Mouse (Mus musculus): ENCODE results near the gene Wdfy2. TPM values are rescaled to one million over a fixed set of nuclear protein-coding genes. Genes with fewer than 3 reads are reported as not detected.

Wdfy2 gene
- total and polyA plus RNA-seq, 2 experiments from 2014 or later = 3.6 to 18.4 TPM

DNA sequence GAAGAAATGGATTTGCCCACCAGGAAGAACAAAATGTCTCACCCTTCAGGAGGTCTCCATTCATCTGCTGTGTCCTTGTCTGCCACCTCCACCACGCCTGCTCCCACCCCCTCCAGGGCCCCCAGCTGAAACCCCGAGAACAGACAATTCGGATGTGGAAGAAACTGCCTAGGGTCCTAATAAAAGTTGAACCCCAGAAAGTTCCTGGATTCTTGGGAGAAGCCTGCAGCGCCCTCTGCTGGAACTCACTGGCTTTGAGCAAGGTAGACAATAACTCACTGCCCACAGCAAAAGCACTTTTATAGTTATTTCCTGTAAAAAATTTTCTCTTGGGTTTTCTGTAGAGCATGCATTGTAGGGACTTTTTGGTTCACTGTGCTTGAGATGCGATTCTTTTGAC lies 137.6 kb downstream of the Wdfy2 start:
- Histone ChIP-seq H3K27me3 (ENCODE audit: insufficient read depth, low read length) (no peaks in the 10 kb centered on the region), H3K4me1 (ENCODE audit: insufficient read depth) (no peaks in the 10 kb centered on the region), H3K27ac (ENCODE audit: low read depth, low read length) (no peak overlapping the region), H3K9me3 (ENCODE audit: low read length) (no peaks in the 10 kb centered on the region), H3K36me3 (ENCODE audit: insufficient read depth) (no peaks in the 10 kb centered on the region), H3K4me2 (ENCODE audit: low read depth) (no peak overlapping the region), H3K9ac (no peak overlapping the region), H3K4me3 (ENCODE audit: low read depth, low read length) (no peak overlapping the region)
- WGBS = 12% methylated on average over 5 of the region's 5 CpGs
- TF ChIP-seq CTCF (IDR thresholded peaks at IDR 0.05; ENCODE audit: low read depth) = peak; percentile 64
- DNase-seq = peak; percentile 62
- no peak for ATAC-seq

DNA sequence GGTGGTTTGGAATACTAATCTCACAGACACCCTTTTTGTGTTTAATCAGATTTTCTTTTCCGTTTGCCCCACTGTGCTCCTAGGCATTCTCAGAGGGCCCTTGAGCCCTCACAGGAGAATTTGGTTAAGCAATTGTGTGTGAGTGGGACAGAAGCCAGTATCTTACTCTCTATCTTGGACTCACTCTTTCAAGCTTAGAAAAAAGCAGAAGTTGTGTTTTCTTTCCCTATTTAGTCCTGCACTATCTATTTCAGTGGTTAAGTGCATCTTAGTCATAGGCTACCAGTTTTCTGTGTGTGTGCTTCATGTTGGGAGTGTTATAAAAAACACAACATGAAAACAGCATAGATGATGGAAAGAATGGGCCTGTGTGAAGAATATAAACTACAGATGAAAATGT lies 142.3 kb downstream of the Wdfy2 start:
- no peak overlapping the region for H3K4me3 ChIP-seq (ENCODE audit: low read depth, low read length)
- no peaks in the 10 kb centered on the region for H3K9me3 ChIP-seq (ENCODE audit: low read length)
- no peaks in the 10 kb centered on the region for H3K4me1 ChIP-seq (ENCODE audit: insufficient read depth)
- no peaks in the 10 kb centered on the region for H3K27me3 ChIP-seq (ENCODE audit: insufficient read depth, low read length)
- TF ChIP-seq CTCF (IDR thresholded peaks at IDR 0.05; ENCODE audit: low read depth) = no peak
- no peak for DNase-seq
- no peak overlapping the region for H3K4me2 ChIP-seq (ENCODE audit: low read depth)
- 74% methylated on average over 1 of the region's 1 CpGs for WGBS
- H3K36me3 ChIP-seq (ENCODE audit: insufficient read depth) = no peaks in the 10 kb centered on the region
- ATAC-seq = no peak
- H3K9ac ChIP-seq = no peak overlapping the region
- H3K27ac ChIP-seq (ENCODE audit: low read depth, low read length) = no peak overlapping the region

- Histone ChIP-seq H3K4me3 (ENCODE audit: low read depth, low read length) (no peak within 1 kb of the TSS), H3K4me1 (ENCODE audit: insufficient read depth) (no peaks in the 10 kb centered on the region), H3K4me2 (ENCODE audit: low read depth) (no peak within 1 kb of the TSS), H3K27me3 (ENCODE audit: insufficient read depth, low read length) (no peaks in the 10 kb centered on the region), H3K27ac (ENCODE audit: low read depth, low read length) (no peak within 1 kb of the TSS), H3K9ac (no peak within 1 kb of the TSS), H3K36me3 (ENCODE audit: insufficient read depth) (no peaks in the 10 kb centered on the region), H3K9me3 (ENCODE audit: low read length) (no peaks in the 10 kb centered on the region)
- ATAC-seq (no peak), DNase-seq (no peak)
- 82% methylated on average over 1 of the region's 1 CpGs for WGBS
- TF ChIP-seq CTCF (IDR thresholded peaks at IDR 0.05; ENCODE audit: low read depth) = no peak
These were observed 146.9 kb downstream of the Wdfy2 start, which contains the start of gene Defb48 for GRCm38 (mm10) chr14:62984410-62984809. Defb48 (minus strand) TSS chr14:62984510.

GRCm38 (mm10) chr14:62991271-62991670 lies 153.8 kb downstream of the Wdfy2 start:
- H3K4me2 ChIP-seq (ENCODE audit: low read depth) = no peak overlapping the region
- ATAC-seq (no peak), DNase-seq (no peak)
- H3K4me3 ChIP-seq (ENCODE audit: low read depth, low read length) = no peak overlapping the region
- no peaks in the 10 kb centered on the region for H3K36me3 ChIP-seq (ENCODE audit: insufficient read depth)
- H3K9me3 ChIP-seq (ENCODE audit: low read length) = no peaks in the 10 kb centered on the region
- H3K27ac ChIP-seq (ENCODE audit: low read depth, low read length) = no peak overlapping the region
- H3K4me1 ChIP-seq (ENCODE audit: insufficient read depth) = no peaks in the 10 kb centered on the region
- H3K27me3 ChIP-seq (ENCODE audit: insufficient read depth, low read length) = no peaks in the 10 kb centered on the region
- 82% methylated on average over 3 of the region's 3 CpGs for WGBS
- H3K9ac ChIP-seq = no peak overlapping the region
- TF ChIP-seq CTCF (IDR thresholded peaks at IDR 0.05; ENCODE audit: low read depth) = no peak

GRCm38 (mm10) chr14:62991849-62992510 lies 154.5 kb downstream of the Wdfy2 start:
- H3K27me3 ChIP-seq (ENCODE audit: insufficient read depth, low read length) = no peaks in the 10 kb centered on the region
- WGBS = 53% methylated on average over 7 of the region's 7 CpGs
- H3K36me3 ChIP-seq (ENCODE audit: insufficient read depth) = no peaks in the 10 kb centered on the region
- H3K9ac ChIP-seq = no peak overlapping the region
- H3K4me1 ChIP-seq (ENCODE audit: insufficient read depth) = no peaks in the 10 kb centered on the region
- H3K27ac ChIP-seq (ENCODE audit: low read depth, low read length) = no peak overlapping the region
- no peak overlapping the region for H3K4me2 ChIP-seq (ENCODE audit: low read depth)
- no peak overlapping the region for H3K4me3 ChIP-seq (ENCODE audit: low read depth, low read length)
- DNase-seq = no peak
- no peaks in the 10 kb centered on the region for H3K9me3 ChIP-seq (ENCODE audit: low read length)
- ATAC-seq = no peak
- TF ChIP-seq CTCF (IDR thresholded peaks at IDR 0.05; ENCODE audit: low read depth) = no peak

GRCm38 (mm10) chr14:62997777-62998176 lies 160.3 kb downstream of the Wdfy2 start, which contains the start of gene Defb47:
Defb47 (plus strand) TSS chr14:62998077.
- H3K27me3 ChIP-seq (ENCODE audit: insufficient read depth, low read length) = no peaks in the 10 kb centered on the region
- H3K9ac ChIP-seq = no peak within 1 kb of the TSS
- TF ChIP-seq CTCF (IDR thresholded peaks at IDR 0.05; ENCODE audit: low read depth) = no peak
- DNase-seq = no peak
- H3K4me3 ChIP-seq (ENCODE audit: low read depth, low read length) = no peak within 1 kb of the TSS
- 85% methylated on average over 8 of the region's 8 CpGs for WGBS
- no peak for ATAC-seq
- no peaks in the 10 kb centered on the region for H3K4me1 ChIP-seq (ENCODE audit: insufficient read depth)
- H3K4me2 ChIP-seq (ENCODE audit: low read depth) = no peak within 1 kb of the TSS
- no peak within 1 kb of the TSS for H3K27ac ChIP-seq (ENCODE audit: low read depth, low read length)
- no peaks in the 10 kb centered on the region for H3K36me3 ChIP-seq (ENCODE audit: insufficient read depth)
- H3K9me3 ChIP-seq (ENCODE audit: low read length) = no peaks in the 10 kb centered on the region

DNA sequence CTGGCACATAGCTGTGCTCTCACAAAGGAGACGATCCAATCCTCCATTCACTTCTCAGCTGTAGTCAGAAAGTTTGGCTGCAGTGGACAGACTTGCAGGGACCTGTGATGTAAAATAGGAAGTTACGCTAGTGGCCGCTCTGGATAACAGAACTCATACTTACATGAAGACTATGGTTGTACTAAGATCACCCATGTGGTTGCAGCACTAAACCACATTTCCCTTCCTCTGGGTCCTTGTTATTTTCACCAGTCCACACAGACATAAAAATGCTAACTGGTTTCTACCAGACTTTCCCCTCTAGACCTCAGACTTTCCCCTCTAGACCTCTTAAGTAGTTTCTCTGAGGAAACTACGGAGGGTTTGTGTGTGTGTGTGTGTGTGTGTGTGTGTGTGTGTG lies 161.5 kb downstream of the Wdfy2 start:
- no peaks in the 10 kb centered on the region for H3K36me3 ChIP-seq (ENCODE audit: insufficient read depth)
- H3K4me1 ChIP-seq (ENCODE audit: insufficient read depth) = no peaks in the 10 kb centered on the region
- no peak overlapping the region for H3K4me3 ChIP-seq (ENCODE audit: low read depth, low read length)
- H3K9me3 ChIP-seq (ENCODE audit: low read length) = no peaks in the 10 kb centered on the region
- H3K4me2 ChIP-seq (ENCODE audit: low read depth) = no peak overlapping the region
- no peak for ATAC-seq
- H3K9ac ChIP-seq = no peak overlapping the region
- H3K27me3 ChIP-seq (ENCODE audit: insufficient read depth, low read length) = no peaks in the 10 kb centered on the region
- 86% methylated on average over 4 of the region's 4 CpGs for WGBS
- no peak overlapping the region for H3K27ac ChIP-seq (ENCODE audit: low read depth, low read length)
- DNase-seq = no peak
- TF ChIP-seq CTCF (IDR thresholded peaks at IDR 0.05; ENCODE audit: low read depth) = no peak
